Mouse (Mus musculus): ENCODE data around the gene Klhl29. TPM values are rescaled to one million over a fixed set of nuclear protein-coding genes. Genes with fewer than 3 reads are reported as not detected.

Gene Klhl29
- polyA plus RNA-seq, 1 experiment from 2014 or later = 2.8 TPM

- 11% methylated on average over 5 of the region's 5 CpGs for WGBS
- ATAC-seq (ENCODE audit: low read depth) = peak; percentile 64
- Histone ChIP-seq H3K9me3 (no peaks in the 10 kb centered on the region), H3K4me1 (replicated peaks) (peaks cover 35% of the 10 kb centered on the region), H3K27ac (replicated peaks) (0 out of 2 replicates have a peak overlapping the region, but pooled peaks have one; percentile 30), H3K27me3 (no peaks in the 10 kb centered on the region), H3K4me3 (no peak overlapping the region), H3K9ac (no peak overlapping the region), H3K36me3 (peaks cover 7% of the 10 kb centered on the region; the same call in 1 of the 2 replicates), H3K4me2 (no peak overlapping the region)
Observed at GRCm38 (mm10) chr12:5143903-5144781, 231.3 kb downstream of the Klhl29 start.

GRCm38 (mm10) chr12:5143224-5143623 lies 232.3 kb downstream of the Klhl29 start:
- Histone ChIP-seq H3K27me3 (no peaks in the 10 kb centered on the region), H3K4me2 (no peak overlapping the region), H3K9me3 (no peaks in the 10 kb centered on the region), H3K27ac (replicated peaks) (no peak overlapping the region), H3K36me3 (peaks cover 7% of the 10 kb centered on the region; the same call in 1 of the 2 replicates), H3K9ac (no peak overlapping the region), H3K4me3 (no peak overlapping the region), H3K4me1 (replicated peaks) (peaks cover 44% of the 10 kb centered on the region)
- 66% methylated on average over 5 of the region's 5 CpGs for WGBS
- ATAC-seq (ENCODE audit: low read depth) = no peak

- Histone ChIP-seq H3K4me1 (replicated peaks) (peaks cover 44% of the 10 kb centered on the region), H3K9me3 (no peaks in the 10 kb centered on the region), H3K4me3 (no peak overlapping the region), H3K27ac (replicated peaks) (no peak overlapping the region), H3K9ac (no peak overlapping the region), H3K36me3 (peaks cover 9% of the 10 kb centered on the region; the same call in 1 of the 2 replicates), H3K27me3 (no peaks in the 10 kb centered on the region), H3K4me2 (no peak overlapping the region)
- ATAC-seq (ENCODE audit: low read depth) = peak; percentile 55; the same call in 1 of the 2 replicates
- WGBS = 18% methylated on average over 3 of the region's 3 CpGs
Observed at GRCm38 (mm10) chr12:5142776-5143175, 232.7 kb downstream of the Klhl29 start.

DNA sequence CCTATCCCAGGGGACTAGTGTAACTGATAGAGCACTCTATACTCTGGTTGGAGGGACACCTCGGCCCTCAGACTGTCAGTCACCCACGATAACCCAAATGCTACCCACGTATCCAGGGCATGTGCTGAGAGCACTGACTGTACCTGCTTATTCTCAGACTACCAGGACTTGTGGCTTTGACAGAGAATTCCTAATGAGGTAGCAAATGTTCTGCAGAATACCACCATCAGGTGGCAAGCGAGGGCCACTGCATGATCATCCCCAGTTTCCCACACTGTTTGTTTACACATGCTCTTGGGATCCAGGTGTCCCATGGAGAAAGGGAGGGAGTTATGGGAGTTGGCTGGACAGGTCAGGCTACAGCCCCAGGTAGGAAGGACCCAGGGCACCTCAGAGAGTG lies 234.4 kb downstream of the Klhl29 start:
- H3K4me2 ChIP-seq = no peak overlapping the region
- 75% methylated on average over 4 of the region's 4 CpGs for WGBS
- no peak overlapping the region for H3K9ac ChIP-seq
- H3K4me3 ChIP-seq = no peak overlapping the region
- no peaks in the 10 kb centered on the region for H3K9me3 ChIP-seq
- no peaks in the 10 kb centered on the region for H3K27me3 ChIP-seq
- H3K27ac ChIP-seq (replicated peaks) = no peak overlapping the region
- peaks cover 15% of the 10 kb centered on the region; the same call in 1 of the 2 replicates for H3K36me3 ChIP-seq
- no peak for ATAC-seq (ENCODE audit: low read depth)
- H3K4me1 ChIP-seq (replicated peaks) = peaks cover 44% of the 10 kb centered on the region

GRCm38 (mm10) chr12:5139302-5139701 lies 236.2 kb downstream of the Klhl29 start:
- Histone ChIP-seq H3K4me1 (replicated peaks) (peaks cover 35% of the 10 kb centered on the region), H3K36me3 (peaks cover 15% of the 10 kb centered on the region; the same call in 1 of the 2 replicates), H3K9ac (no peak overlapping the region), H3K4me2 (no peak overlapping the region), H3K27me3 (no peaks in the 10 kb centered on the region), H3K4me3 (no peak overlapping the region), H3K9me3 (no peaks in the 10 kb centered on the region), H3K27ac (replicated peaks) (peak overlapping the region; percentile 28; the same call in 1 of the 2 replicates)
- no peak for ATAC-seq (ENCODE audit: low read depth)
- 67% methylated on average over 4 of the region's 4 CpGs for WGBS

GRCm38 (mm10) chr12:5136300-5136699 lies 239.2 kb downstream of the Klhl29 start:
- Histone ChIP-seq H3K9me3 (no peaks in the 10 kb centered on the region), H3K27ac (replicated peaks) (no peak overlapping the region), H3K9ac (no peak overlapping the region), H3K4me3 (no peak overlapping the region), H3K4me2 (no peak overlapping the region), H3K4me1 (replicated peaks) (peaks cover 14% of the 10 kb centered on the region), H3K27me3 (no peaks in the 10 kb centered on the region), H3K36me3 (peaks cover 15% of the 10 kb centered on the region; the same call in 1 of the 2 replicates)
- WGBS = 21% methylated on average over 4 of the region's 4 CpGs
- ATAC-seq (ENCODE audit: low read depth) = 0 out of 2 replicates have a peak, but pooled peaks have one; percentile 48

- H3K9ac ChIP-seq = no peak overlapping the region
- 85% methylated on average over 4 of the region's 4 CpGs for WGBS
- H3K36me3 ChIP-seq = no peaks in the 10 kb centered on the region
- no peaks in the 10 kb centered on the region for H3K9me3 ChIP-seq
- no peak overlapping the region for H3K4me2 ChIP-seq
- no peaks in the 10 kb centered on the region for H3K4me1 ChIP-seq (replicated peaks)
- no peak overlapping the region for H3K4me3 ChIP-seq
- H3K27me3 ChIP-seq = no peaks in the 10 kb centered on the region
- no peak for ATAC-seq (ENCODE audit: low read depth)
- H3K27ac ChIP-seq (replicated peaks) = no peak overlapping the region
Observed at GRCm38 (mm10) chr12:5129190-5129589, 246.3 kb downstream of the Klhl29 start.

GRCm38 (mm10) chr12:5125907-5126306 lies 249.6 kb downstream of the Klhl29 start:
- ATAC-seq (ENCODE audit: low read depth) = no peak
- Histone ChIP-seq H3K4me2 (no peak overlapping the region), H3K4me1 (replicated peaks) (peaks cover 14% of the 10 kb centered on the region), H3K27ac (replicated peaks) (no peak overlapping the region), H3K27me3 (no peaks in the 10 kb centered on the region), H3K9ac (no peak overlapping the region), H3K36me3 (no peaks in the 10 kb centered on the region), H3K9me3 (no peaks in the 10 kb centered on the region), H3K4me3 (no peak overlapping the region)
- 83% methylated on average over 7 of the region's 7 CpGs for WGBS

- Histone ChIP-seq H3K27ac (replicated peaks) (no peak overlapping the region), H3K4me2 (no peak overlapping the region), H3K4me1 (replicated peaks) (peaks cover 37% of the 10 kb centered on the region), H3K27me3 (no peaks in the 10 kb centered on the region), H3K36me3 (no peaks in the 10 kb centered on the region), H3K4me3 (no peak overlapping the region), H3K9me3 (no peaks in the 10 kb centered on the region), H3K9ac (no peak overlapping the region; the same call in 1 of the 2 replicates)
- ATAC-seq (ENCODE audit: low read depth) = no peak
- WGBS = 56% methylated on average over 8 of the region's 8 CpGs
Observed at GRCm38 (mm10) chr12:5122972-5123371, 252.5 kb downstream of the Klhl29 start.

DNA sequence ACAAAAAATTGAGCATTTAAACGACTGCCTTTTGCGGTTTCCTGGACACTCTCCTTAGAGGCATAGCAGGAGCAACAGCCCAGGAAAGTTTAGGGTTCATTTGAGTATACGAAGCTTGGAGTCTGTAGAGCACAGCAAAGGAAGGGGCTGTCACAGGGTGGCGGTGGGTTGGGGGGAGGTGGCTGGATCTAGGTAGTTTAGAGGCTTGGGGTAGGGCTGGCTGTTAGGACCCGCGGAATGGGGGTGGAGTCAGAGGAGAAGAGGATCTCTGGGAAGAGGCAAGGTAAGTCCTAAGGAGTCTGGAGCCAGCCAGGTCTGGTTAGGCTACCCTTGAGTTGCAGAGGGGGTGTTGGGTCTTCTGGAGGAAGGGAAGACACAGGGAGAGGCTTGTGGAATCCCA lies 255.2 kb downstream of the Klhl29 start:
- Histone ChIP-seq H3K27me3 (no peaks in the 10 kb centered on the region), H3K4me2 (peak overlapping the region; percentile 52), H3K27ac (replicated peaks) (peak overlapping the region; percentile 59), H3K36me3 (no peaks in the 10 kb centered on the region), H3K4me1 (replicated peaks) (peaks cover 40% of the 10 kb centered on the region), H3K4me3 (peak overlapping the region; percentile 30; the same call in 1 of the 2 replicates), H3K9me3 (no peaks in the 10 kb centered on the region), H3K9ac (0 out of 2 replicates have a peak overlapping the region, but pooled peaks have one; percentile 13)
- 54% methylated on average over 6 of the region's 6 CpGs for WGBS
- peak; percentile 16; the same call in 1 of the 2 replicates for ATAC-seq (ENCODE audit: low read depth)

- H3K9ac ChIP-seq = peak overlapping the region; percentile 27
- H3K4me2 ChIP-seq = peak overlapping the region; percentile 52
- peaks cover 40% of the 10 kb centered on the region for H3K4me1 ChIP-seq (replicated peaks)
- no peaks in the 10 kb centered on the region for H3K36me3 ChIP-seq
- H3K27me3 ChIP-seq = no peaks in the 10 kb centered on the region
- peak; percentile 85 for ATAC-seq (ENCODE audit: low read depth)
- peak overlapping the region; percentile 59 for H3K27ac ChIP-seq (replicated peaks)
- 11% methylated on average over 15 of the region's 15 CpGs for WGBS
- H3K9me3 ChIP-seq = no peaks in the 10 kb centered on the region
- peak overlapping the region; percentile 30 for H3K4me3 ChIP-seq
Observed at GRCm38 (mm10) chr12:5119726-5120125, 255.8 kb downstream of the Klhl29 start.

- peak overlapping the region; percentile 52 for H3K4me2 ChIP-seq
- H3K27ac ChIP-seq (replicated peaks) = peak overlapping the region; percentile 59
- peak overlapping the region; percentile 30 for H3K4me3 ChIP-seq
- no peaks in the 10 kb centered on the region for H3K9me3 ChIP-seq
- no peaks in the 10 kb centered on the region for H3K36me3 ChIP-seq
- H3K4me1 ChIP-seq (replicated peaks) = peaks cover 40% of the 10 kb centered on the region
- peak overlapping the region; percentile 27 for H3K9ac ChIP-seq
- ATAC-seq (ENCODE audit: low read depth) = peak; percentile 13; the same call in 1 of the 2 replicates
- WGBS = 34% methylated on average over 9 of the region's 9 CpGs
- no peaks in the 10 kb centered on the region for H3K27me3 ChIP-seq
Observed at GRCm38 (mm10) chr12:5119286-5119685, 256.2 kb downstream of the Klhl29 start.
